Mouse (Mus musculus): Measurements from ENCODE around the gene Msto1.
"Not testable (repeated sequence)": the region's sequence is repeated elsewhere in the genome, so short reads cannot be mapped to it uniquely, and the experiment has no call there.

Gene Msto1

GRCm38 (mm10) chr3:88893011-88893410 is 20.8 kb downstream of the Msto1 start:
- not testable (repeated sequence) for DNase-seq

- not testable (repeated sequence) for DNase-seq
Observed at GRCm38 (mm10) chr3:88882536-88882935, 31.3 kb downstream of the Msto1 start.

DNA sequence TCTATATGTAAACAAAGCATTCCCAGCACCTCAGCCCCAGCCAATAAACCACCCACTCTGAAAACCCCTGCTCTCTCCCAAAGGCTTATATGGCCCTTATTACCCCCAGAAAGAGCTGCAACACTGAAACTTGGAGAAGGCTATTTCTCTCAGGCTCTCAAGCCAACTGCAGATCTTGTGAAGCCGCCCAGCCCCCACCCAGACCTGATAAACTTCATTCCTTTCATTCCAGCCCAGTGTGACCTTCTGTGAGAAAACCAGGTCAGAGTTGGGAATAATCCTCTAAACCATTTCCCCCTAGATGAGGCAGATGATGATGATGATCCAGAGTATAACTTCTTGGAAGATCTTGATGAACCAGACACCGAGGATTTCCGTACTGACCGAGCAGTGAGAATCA is 45.4 kb downstream of the Msto1 start:
- DNase-seq = not testable (repeated sequence)

GRCm38 (mm10) chr3:88867177-88867576 is 46.6 kb downstream of the Msto1 start:
- DNase-seq = not testable (repeated sequence)

GRCm38 (mm10) chr3:88866735-88867134 is 47.1 kb downstream of the Msto1 start:
- DNase-seq = not testable (repeated sequence)

- no peak for DNase-seq
Observed at GRCm38 (mm10) chr3:88862129-88862528, 51.7 kb downstream of the Msto1 start.

GRCm38 (mm10) chr3:88855837-88856236 is 58.0 kb downstream of the Msto1 start:
- DNase-seq = no peak

All from thymus, postnatal 14 days (tissue).